14 mouse cellular contexts compared by ENCODE assay signal in genomic region chr2:94467746-94468145, GRCm38 (mm10). TPM values are rescaled to one million over a fixed set of nuclear protein-coding genes. Genes with fewer than 3 reads are reported as not detected.
A peak's percentile ranks its signal among the peaks of the same experiment; 100 is the strongest.
DNase-seq lines count a peak whose midpoint lies in the region; ATAC-seq and TF ChIP-seq lines count a peak whose summit lies in the region.
"Had no signal": no experiment of that assay in that cellular context is flagged by ENCODE, and none has a peak within 500 bp of the region (broad histone marks: within the 10 kb centered on the region; RNA-seq: fewer than 3 reads in every experiment).

No protein-coding gene starts in this region.

- peaks cover 8% of the 10 kb centered on the region; the same call in 1 of the 2 replicates for H3K4me1 ChIP-seq in forebrain, embryonic 16.5 days (replicated peaks; ENCODE audit: control insufficient read depth, insufficient read depth, low read length)
- H3K4me1 ChIP-seq in forebrain, embryonic 12.5 days: no peaks in the 10 kb centered on the region
- H3K4me1 ChIP-seq in kidney, embryonic 16.5 days (ENCODE audit: insufficient read depth, low read length): no peaks in the 10 kb centered on the region
- H3K4me1 ChIP-seq in cerebellum, adult 2 months (ENCODE audit: control insufficient read depth, insufficient read depth, low read length): peaks cover 28% of the 10 kb centered on the region
- no peaks in the 10 kb centered on the region for H3K4me1 ChIP-seq in liver, embryonic 12.5 days
- H3K4me1 ChIP-seq: heart, embryonic 10.5 days had no signal

- H3K4me2 ChIP-seq in forebrain, embryonic 16.5 days (ENCODE audit: low read length): no peak overlapping the region
- H3K4me2 ChIP-seq in forebrain, embryonic 12.5 days: no peak overlapping the region
- no peak overlapping the region for H3K4me2 ChIP-seq in kidney, embryonic 16.5 days (replicated peaks; ENCODE audit: low read depth, low read length)
- H3K4me2 ChIP-seq in liver, embryonic 12.5 days: no peak overlapping the region

- H3K4me3 ChIP-seq in forebrain, embryonic 16.5 days (replicated peaks; ENCODE audit: low read length): no peak overlapping the region
- no peak overlapping the region for H3K4me3 ChIP-seq in forebrain, embryonic 12.5 days (replicated peaks)
- H3K4me3 ChIP-seq in kidney, embryonic 16.5 days (ENCODE audit: low read length): no peak overlapping the region
- H3K4me3 ChIP-seq in cerebellum, adult 2 months (replicated peaks; ENCODE audit: insufficient read depth, low read depth, low read length): no peak overlapping the region
- no peak overlapping the region for H3K4me3 ChIP-seq in liver, embryonic 12.5 days
- H3K4me3 ChIP-seq: heart, embryonic 10.5 days; layer of hippocampus, adult 2 months had no signal

- no peak for TF ChIP-seq POLR2A in cerebellum, adult 2 months (IDR thresholded peaks at IDR 0.05; ENCODE audit: borderline replicate concordance, insufficient read depth, low read length)

- peak; percentile 36 for DNase-seq in kidney, adult 9 months
- DNase-seq in adipocyte (ENCODE audit: low spot score): peak; percentile 56
- DNase-seq in cerebellum, adult 2 months: peak; percentile 89 to 94
- no peak for DNase-seq in urinary bladder, postnatal 14 days (ENCODE audit: low spot score)
- DNase-seq: lung, adult 18-20 months; right cerebral cortex, postnatal 14 days; thymus, postnatal 4 days had no signal

- TF ChIP-seq CTCF in cerebellum, adult 2 months (IDR thresholded peaks at IDR 0.05; ENCODE audit: borderline replicate concordance, insufficient read depth, low read depth, low read length): no peak

- WGBS in forebrain, embryonic 16.5 days: 57% methylated on average over 3 of the region's 3 CpGs
- 81% methylated on average over 3 of the region's 3 CpGs for WGBS in forebrain, embryonic 12.5 days
- WGBS in kidney, embryonic 16.5 days: 78% methylated on average over 3 of the region's 3 CpGs
- 9% methylated on average over 3 of the region's 3 CpGs for WGBS in cerebellum, adult 2 months
- WGBS in liver, embryonic 12.5 days (ENCODE audit: insufficient replicate concordance): 58% methylated on average over 3 of the region's 3 CpGs

- H3K9ac ChIP-seq in forebrain, embryonic 16.5 days (replicated peaks; ENCODE audit: low read depth, low read length): no peak overlapping the region
- H3K9ac ChIP-seq in forebrain, embryonic 12.5 days: no peak overlapping the region
- no peak overlapping the region for H3K9ac ChIP-seq in kidney, embryonic 16.5 days (replicated peaks; ENCODE audit: low read length)
- H3K9ac ChIP-seq in liver, embryonic 12.5 days: no peak overlapping the region

- no peaks in the 10 kb centered on the region for H3K9me3 ChIP-seq in forebrain, embryonic 16.5 days (ENCODE audit: control insufficient read depth, low read length)
- H3K9me3 ChIP-seq in forebrain, embryonic 12.5 days: no peaks in the 10 kb centered on the region
- H3K9me3 ChIP-seq in kidney, embryonic 16.5 days (ENCODE audit: low read length): no peaks in the 10 kb centered on the region
- no peaks in the 10 kb centered on the region for H3K9me3 ChIP-seq in liver, embryonic 12.5 days (replicated peaks)
- H3K9me3 ChIP-seq: heart, embryonic 10.5 days had no signal

- ATAC-seq in forebrain, embryonic 16.5 days: peak; percentile 24
- no peak for ATAC-seq in forebrain, embryonic 12.5 days (ENCODE audit: low FRiP score)
- ATAC-seq in kidney, embryonic 16.5 days (ENCODE audit: low FRiP score, low TSS enrichment): no peak
- ATAC-seq in liver, embryonic 12.5 days: no peak

- H3K27me3 ChIP-seq in forebrain, embryonic 16.5 days (replicated peaks; ENCODE audit: control insufficient read depth, insufficient read depth, low read length): no peaks in the 10 kb centered on the region; the same call in 1 of the 2 replicates
- 0 out of 2 replicates have a peak, but pooled peaks cover 5% of the 10 kb centered on the region for H3K27me3 ChIP-seq in forebrain, embryonic 12.5 days
- no peaks in the 10 kb centered on the region for H3K27me3 ChIP-seq in kidney, embryonic 16.5 days (ENCODE audit: insufficient read depth, low read length)
- no peaks in the 10 kb centered on the region for H3K27me3 ChIP-seq in cerebellum, adult 2 months (ENCODE audit: control insufficient read depth, insufficient read depth, low read length)
- H3K27me3 ChIP-seq in liver, embryonic 12.5 days (replicated peaks): 0 out of 2 replicates have a peak, but pooled peaks cover 4% of the 10 kb centered on the region

- H3K27ac ChIP-seq in forebrain, embryonic 16.5 days (ENCODE audit: low read length): no peak overlapping the region
- no peak overlapping the region for H3K27ac ChIP-seq in forebrain, embryonic 12.5 days
- H3K27ac ChIP-seq in kidney, embryonic 16.5 days (ENCODE audit: low read length): no peak overlapping the region
- 0 out of 2 replicates have a peak overlapping the region, but pooled peaks have one; percentile 28 for H3K27ac ChIP-seq in cerebellum, adult 2 months (ENCODE audit: insufficient read depth, low read length)
- H3K27ac ChIP-seq in liver, embryonic 12.5 days: no peak overlapping the region
- H3K27ac ChIP-seq: heart, embryonic 10.5 days; layer of hippocampus, adult 2 months; macrophage had no signal

- no peaks in the 10 kb centered on the region for H3K36me3 ChIP-seq in forebrain, embryonic 16.5 days (ENCODE audit: control insufficient read depth, insufficient read depth)
- H3K36me3 ChIP-seq in forebrain, embryonic 12.5 days (replicated peaks): no peaks in the 10 kb centered on the region
- H3K36me3 ChIP-seq in kidney, embryonic 16.5 days (ENCODE audit: insufficient read depth, low read length): no peaks in the 10 kb centered on the region
- H3K36me3 ChIP-seq in liver, embryonic 12.5 days: no peaks in the 10 kb centered on the region
- H3K36me3 ChIP-seq: heart, embryonic 10.5 days had no signal

RNA-seq across cellular contexts. Expression of gene Api5, which starts 29.8 kb away (rescaled TPM):
- polyA plus RNA-seq in forebrain, embryonic 16.5 days (2015; fragmentation: Nextera tagmentation; extraction: Ambion mirVana): 129 and 143 TPM in 2 replicates
- polyA plus RNA-seq in forebrain, embryonic 12.5 days (2016; fragmentation: Nextera tagmentation; extraction: Ambion mirVana): 209 and 215 TPM in 2 replicates
- polyA plus RNA-seq in kidney, embryonic 16.5 days (2015; fragmentation: Nextera tagmentation; extraction: Ambion mirVana): 163 and 172 TPM in 2 replicates
- 58.3 and 63.6 TPM in 2 replicates for polyA plus RNA-seq in cerebellum, adult 2 months (2012; rRNA removed)
- 131 and 133 TPM in 2 replicates for polyA plus RNA-seq in liver, embryonic 12.5 days (2016; fragmentation: Nextera tagmentation; extraction: Ambion mirVana)
